Mouse (Mus musculus) thymus, adult 18-20 months (tissue): ENCODE data around the gene Kmt2a.
A peak's percentile ranks its signal among the peaks of the same experiment; 100 is the strongest.

Source experiments
- DNase-seq, 2 experiments: peaks; one replicate each; pipeline ENCODE4 v3.0.0; 2022; ENCODE audit warnings: mixed read lengths in 2 of 2

Gene Kmt2a

DNA sequence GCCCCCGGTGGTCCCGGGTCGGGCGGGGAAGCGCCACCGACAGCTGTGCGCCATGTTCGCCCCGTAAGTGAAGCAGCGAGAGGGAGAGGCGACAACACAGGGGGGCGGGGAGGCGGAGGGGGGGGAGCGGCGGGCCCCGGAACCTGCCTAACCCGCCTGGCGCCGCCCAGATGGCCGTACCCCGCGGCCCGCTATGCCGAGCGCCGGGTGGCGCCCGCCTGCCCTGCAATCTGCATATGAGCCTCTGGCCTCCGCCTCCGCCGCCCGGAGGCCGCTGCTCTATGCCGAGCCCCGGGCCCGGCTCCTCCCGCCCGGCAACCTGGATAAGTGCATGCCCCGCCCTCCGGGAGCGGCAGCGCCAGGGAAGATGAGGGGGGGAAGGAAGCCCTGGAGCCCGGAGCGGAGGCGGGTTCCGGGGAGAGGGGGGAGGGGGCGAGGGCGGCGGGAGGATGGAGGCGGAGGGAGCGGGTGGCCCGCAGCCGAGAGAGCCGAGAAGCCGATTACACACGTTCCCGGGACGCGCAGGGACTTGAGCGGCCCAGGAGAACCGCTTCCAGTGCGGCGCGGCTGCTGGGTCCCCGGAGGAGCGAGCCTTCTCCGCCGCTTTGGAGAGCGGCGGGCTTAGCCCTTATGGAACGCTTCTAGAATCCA lies at the start of gene Kmt2a:
Kmt2a (minus strand) TSS at position 76 of the 651 bp plus-strand sequence.
- DNase-seq, result peak; percentile 92 to 95

DNA sequence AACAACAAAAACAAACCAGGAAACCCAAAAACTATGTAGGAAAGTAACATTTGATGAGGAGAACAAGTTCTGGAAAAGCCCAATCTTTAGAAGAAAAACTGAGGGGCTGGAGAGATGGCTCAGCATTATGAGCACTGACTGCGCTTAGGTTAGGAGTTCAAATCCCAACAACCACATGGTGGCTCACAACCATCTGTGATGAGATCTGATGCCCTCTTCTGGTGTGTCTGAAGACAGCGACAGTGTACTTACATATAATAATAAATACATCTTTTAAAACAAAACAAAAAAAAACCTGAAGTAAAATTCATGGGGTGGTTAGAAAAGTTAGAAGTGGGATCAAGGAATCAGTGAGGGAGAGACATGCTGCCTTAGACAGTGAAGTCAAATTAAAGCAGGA lies 40.4 kb upstream of the Kmt2a start:
- DNase-seq, result no peak

DNA sequence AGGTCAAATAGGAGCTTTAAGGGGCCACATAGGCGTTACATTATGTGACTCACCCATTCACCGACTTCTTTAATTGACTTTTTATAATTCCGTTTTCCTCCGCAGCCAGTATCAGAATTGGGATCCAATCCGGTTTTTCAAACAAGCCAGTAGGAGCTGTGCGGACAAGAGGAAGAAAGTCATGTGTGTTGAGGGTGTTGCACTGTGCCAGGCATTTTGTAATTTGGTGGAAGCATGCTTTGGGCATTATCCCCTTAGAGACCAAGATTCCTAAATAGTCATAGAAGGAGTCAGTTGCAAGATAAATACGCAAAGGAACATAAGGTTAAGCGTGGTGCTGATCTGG lies 40.0 kb upstream of the Kmt2a start:
- DNase-seq, result peak in 1 of 2 experiments; percentile 9

DNA sequence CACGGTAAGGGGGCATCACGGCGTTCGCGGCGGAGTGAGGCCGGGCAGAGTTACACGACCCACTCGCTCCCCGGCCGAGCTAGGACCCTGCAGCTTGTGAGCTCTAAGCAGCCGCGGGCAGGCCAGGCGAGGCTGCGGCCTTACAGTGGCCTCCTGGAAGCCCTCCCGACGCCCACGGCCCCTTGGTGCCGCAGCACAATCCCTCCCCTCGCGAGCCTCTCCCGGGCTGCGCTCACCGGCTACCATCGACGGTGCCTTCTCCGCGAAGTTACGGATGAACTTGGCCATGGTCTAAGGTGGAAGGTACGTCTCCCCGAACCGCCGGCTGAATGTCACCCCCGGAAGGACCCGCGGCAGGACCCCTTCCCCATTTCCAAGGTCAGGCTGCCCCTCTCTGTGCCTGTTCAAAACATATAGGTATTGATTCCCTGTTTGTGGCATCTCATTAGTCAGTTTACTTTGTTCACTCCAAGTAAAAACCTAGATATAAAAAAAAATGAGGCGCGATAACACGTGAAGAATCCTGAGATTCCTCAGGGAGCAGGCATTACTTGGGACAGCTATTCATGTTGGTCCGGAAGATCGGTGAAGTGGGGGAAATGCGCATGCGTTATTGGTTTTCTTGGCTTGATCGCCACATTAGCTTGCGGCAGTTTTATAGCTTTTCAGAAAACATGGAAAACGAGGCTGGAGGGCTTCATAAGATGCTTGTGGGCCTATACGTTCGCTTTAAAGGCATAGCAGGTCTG lies 39.5 kb upstream of the Kmt2a start, which contains the start of gene Atp5l:
Atp5l (minus strand) TSS at position 369 of the 749 bp plus-strand sequence.
- peak; percentile 66 to 78 for DNase-seq

DNA sequence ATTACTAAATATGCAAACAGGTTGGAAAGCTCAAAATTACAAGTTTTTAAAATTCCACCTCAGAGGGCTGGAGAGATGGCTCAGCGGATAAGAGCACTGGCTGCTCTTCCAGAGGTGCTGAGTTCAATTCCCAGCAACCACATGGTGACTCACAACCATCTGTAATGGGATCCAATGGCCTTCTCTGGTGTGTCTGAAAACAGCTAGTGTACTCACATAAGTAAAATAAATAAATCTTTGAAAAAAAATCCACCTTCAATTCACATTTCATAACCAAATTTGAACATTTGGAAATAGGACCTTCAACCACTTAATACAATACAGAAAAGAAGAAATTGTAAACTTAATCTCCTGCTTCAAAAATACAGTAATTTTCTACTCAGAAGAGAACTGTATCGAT lies 38.5 kb upstream of the Kmt2a start:
- DNase-seq, result no peak

DNA sequence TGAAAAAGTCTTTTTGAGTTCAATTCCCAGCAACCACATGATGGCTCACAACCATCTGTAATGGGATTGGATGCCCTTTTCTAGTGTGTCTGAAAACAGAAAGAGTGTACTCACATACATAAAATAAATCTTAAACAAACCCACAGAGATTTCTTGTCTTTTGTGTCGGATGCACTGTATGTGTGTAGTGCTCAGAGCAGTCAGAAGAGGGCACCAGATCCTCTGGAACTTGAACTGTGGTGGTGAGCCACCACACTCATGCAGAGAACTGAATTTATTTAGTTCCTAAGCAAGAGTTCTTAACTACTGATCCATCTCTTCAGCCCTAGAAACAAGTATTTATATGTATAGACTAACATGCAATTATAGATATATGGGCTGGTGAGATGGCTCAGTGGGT lies 35.1 kb upstream of the Kmt2a start:
- DNase-seq, result peak; percentile 20 to 37

DNA sequence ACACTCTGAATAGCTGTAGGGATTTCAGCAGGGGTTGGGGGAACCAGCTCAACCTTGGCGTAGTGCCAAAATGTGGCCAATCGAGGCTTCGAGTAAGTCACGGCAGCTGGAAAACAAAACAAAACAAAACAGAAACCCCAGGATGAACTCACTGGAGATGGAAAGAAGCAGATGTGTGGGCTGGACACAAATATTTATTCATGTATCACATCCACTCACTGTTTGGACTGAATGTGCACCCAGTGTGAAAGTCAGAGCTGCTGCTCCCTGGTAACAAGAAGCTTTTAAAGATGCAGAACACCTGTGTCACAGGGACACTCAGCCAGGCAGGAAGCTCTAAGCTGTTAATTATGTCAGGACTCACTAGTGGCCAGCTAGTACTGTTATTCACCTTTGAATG lies 33.6 kb upstream of the Kmt2a start:
- no peak for DNase-seq

DNA sequence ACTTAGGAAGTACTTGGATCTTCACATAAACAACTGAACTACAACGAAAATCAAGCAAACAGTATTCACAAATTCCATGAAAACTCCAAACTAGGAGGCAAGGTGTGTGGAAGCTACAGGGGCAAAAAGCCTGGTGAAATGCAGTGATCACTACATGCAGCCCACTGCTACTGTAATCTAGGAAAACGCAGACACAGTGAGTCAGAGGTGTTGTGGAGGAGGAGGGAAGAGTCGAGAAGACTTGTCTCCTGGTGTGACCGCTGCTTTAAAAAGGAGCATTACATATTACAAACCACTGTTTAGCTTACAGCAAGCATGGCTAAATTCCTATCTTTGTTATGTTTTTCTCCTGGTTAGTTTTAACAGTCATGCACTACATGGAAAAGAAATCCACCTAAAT lies 30.3 kb upstream of the Kmt2a start:
- no peak for DNase-seq

DNA sequence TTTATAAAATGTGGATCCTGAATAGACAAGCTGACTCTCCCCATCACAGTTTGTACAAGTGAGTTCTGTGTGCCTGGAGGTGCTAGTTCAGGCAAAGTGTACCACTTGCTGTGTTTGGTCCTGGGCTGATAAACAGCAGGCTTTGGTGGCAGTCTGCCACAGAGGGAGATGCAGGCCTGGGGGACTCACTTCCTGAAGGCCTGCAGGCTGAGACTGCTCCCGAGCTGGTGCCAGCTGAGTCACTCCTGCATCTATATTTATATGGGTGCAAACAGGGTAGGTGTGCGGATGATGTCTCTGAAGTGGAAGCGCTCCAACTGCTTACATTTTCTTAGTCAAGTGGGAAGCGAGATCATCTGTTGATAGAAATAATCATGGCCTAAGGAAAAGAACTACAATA lies 24.5 kb upstream of the Kmt2a start:
- DNase-seq, result no peak

DNA sequence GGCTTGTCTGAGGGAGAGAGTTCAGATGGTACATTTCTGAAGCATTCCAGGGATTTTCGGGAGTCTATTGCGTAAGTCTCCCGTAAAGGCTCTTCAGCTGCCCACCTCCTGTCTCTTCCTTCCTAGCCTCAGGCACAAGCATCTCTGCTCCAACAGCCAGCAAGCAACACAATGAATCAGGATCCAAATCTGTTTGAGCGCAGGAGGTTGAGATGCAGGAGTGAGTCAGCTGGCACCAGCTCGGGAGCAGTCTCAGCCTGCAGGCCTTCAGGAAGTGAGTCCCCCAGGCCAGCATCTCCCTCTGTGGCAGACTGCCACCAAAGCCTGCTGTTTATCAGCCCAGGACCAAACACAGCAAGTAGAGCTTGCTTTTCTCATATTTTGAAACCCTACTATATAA lies 23.9 kb upstream of the Kmt2a start:
- DNase-seq, result no peak

DNA sequence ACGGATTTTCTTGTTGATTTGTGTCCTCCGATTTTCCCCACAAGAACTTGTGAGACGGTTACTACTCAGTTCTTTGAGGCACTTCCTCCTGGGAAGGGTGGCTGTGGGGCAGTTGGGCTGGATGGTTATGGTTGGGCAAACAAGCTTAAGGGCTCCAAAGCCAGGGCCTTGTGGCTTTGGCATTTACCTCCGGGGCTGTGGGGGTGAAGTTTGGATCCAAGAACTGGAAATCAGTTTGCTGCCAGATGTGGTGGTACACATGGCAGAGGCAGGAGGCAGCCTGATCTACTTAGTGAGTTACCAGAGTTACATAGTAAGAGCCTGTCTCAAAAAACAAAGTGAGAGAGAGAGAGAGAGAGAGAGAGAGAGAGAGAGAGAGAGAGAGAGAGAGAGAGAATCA lies 22.8 kb upstream of the Kmt2a start:
- no peak for DNase-seq

DNA sequence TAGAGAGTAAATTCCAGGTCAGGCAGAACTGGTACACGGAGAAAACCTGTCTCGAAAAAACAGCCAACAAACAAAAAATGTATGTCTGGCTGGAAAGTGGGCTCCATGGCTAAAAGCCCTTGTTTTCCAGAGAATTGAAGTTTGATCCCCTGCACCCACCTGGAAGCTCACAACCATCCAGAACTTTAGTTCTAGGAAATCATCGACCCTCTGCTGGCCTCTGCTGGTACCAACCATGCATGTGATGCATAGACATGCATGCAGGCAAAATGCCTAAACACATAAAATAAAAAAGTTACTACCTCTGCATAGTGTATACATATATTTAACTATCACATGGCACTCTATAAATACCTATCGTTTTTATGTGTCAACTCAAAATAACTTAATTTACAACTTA lies 19.3 kb upstream of the Kmt2a start:
- DNase-seq, result no peak

DNA sequence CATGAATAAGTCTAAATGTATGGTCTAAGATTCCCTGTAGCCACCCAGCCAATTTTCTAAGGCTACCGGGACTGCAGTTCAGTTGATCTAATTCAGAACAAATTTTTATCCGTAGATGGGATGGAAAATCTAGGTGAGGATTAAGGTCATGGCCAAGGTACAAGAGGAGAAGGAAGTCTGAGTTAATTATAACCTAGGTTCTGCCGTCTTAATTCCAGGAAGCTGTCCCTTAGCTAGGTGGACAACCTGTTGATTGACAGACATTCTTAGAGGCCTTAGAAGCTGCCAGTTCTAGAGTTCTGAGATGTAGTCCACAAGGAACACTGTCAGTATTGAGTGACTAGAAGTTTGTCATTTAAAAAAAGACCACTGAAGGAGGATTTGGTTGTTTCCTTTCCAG lies 18.6 kb upstream of the Kmt2a start:
- no peak for DNase-seq

DNA sequence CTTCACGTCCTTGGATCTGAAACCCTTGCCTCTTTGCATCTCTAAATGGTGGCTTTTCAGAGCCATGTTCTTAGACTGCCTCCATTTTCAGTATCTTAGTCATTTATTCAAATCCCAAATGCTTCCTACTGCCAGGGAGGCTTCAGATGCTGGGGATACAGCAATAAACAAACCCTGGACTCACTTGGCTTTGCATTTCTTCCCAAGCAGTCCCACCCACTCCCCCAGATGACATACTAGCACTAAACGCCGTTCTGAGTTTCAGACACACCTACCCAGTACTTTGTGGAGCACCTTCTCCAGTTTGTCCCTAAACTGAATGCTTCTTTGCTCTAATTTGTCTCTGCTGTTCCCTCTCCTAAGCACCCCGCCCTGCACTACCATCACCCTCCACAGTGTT lies 15.9 kb upstream of the Kmt2a start:
- DNase-seq, result no peak

DNA sequence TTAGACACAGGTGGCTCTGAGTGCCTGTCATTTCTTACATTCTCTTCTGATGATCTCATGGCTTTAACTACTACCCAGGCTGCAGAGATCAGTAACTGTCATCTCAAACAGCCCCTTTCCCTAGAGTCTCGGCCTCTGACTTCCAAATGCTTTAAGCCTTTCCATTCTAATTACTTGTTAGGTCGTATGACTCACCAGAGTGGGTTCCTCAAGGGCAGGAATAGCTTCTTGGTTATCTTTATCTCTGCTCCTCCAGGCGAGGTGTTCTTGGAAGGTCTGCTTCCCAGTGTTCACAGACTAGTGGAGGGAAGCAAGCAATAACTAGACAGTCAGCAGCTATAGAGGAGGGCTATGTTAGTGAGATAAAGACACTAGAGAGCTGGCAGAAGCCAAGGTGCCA lies 11.6 kb upstream of the Kmt2a start:
- no peak for DNase-seq

DNA sequence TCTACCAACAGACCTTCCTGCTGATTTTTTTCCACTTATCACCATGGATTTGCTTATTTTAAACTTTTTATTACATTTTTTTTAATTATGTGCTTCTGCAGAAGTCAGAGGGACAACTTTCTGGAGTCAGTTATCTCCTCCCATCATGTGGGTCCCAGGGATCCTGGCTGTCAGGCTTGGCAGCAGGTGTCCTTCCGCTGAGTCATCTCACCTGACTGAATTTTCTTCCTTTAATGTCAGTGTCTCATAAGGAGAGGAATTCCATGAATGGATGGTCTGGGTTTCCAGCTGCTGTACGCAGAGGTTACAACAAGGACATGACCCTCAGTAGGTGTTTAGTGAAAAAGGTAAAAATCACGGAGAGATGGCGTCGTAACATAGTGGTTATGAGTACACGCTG lies 10.1 kb upstream of the Kmt2a start:
- DNase-seq, result no peak

DNA sequence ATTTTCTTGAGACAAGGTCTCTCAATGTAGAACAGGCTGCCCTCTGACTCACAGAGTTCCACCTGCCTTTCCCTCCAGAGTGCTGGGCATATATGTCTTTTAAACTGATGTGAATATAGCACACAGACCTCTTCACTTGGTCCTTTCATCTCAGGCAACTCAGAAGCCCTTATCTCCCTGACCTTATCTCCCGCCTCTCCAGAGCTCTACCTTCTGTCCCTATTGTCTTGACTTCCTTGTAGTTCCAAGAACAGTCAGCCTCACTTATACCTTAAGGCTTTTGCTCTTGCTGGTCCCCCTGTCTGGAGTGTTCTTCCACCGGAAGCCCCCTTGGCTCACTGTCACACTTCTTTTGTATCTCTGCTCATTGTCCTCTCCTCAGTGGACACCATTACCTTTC lies 9.0 kb upstream of the Kmt2a start:
- no peak for DNase-seq

DNA sequence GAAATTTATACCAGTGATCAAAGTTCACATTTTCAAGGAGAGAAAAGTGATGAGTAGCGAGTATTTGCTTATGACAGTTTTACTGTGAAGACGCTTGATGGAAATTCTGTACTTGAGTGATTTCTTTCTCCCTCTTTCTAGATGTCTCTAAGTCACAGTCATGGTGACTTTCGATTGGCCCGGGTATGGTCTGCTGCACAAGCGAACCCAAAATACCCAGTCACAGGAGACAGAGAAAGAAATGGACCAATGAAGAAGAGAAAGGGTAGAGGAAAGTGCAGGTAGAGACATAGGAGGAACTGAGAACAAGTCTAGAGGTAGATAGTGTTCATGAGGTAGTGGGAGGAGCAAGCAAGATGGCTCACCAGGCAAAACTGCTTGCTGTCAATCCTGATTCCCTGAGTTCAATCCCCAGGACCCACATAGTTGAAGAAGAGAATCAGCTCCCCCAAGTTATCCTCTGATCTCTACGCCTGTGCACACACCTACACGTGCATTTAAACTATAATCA lies 7.1 kb upstream of the Kmt2a start:
- DNase-seq, result no peak

DNA sequence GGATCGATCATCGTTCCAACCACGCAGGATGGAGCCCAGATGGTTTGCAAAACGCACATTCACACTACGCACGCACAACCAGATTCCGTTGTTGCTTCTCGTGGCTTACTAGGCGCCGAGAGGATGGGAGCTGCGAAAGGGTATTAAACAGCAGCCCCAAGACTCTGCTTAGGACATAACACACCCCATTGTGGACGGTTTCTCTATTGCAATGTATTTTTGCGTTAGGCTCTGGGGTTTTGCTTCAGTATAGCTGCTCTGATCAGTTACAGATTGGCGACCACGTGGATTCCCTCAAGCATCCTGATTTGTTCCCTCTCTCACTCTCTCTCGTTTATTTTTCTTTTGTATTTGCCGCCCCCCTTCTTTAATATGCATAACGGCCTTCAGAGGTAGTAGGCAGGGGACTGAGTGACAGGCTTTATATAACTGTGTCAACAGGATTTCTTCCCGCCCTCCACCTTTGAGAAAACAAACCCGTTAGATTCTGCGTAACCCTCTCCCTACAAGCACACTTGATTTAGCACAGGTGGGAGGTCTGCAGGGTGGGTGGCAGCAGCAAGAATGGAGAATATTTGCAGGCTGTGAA lies 2.0 kb upstream of the Kmt2a start:
- DNase-seq, result peak in 1 of 2 experiments; percentile 9

DNA sequence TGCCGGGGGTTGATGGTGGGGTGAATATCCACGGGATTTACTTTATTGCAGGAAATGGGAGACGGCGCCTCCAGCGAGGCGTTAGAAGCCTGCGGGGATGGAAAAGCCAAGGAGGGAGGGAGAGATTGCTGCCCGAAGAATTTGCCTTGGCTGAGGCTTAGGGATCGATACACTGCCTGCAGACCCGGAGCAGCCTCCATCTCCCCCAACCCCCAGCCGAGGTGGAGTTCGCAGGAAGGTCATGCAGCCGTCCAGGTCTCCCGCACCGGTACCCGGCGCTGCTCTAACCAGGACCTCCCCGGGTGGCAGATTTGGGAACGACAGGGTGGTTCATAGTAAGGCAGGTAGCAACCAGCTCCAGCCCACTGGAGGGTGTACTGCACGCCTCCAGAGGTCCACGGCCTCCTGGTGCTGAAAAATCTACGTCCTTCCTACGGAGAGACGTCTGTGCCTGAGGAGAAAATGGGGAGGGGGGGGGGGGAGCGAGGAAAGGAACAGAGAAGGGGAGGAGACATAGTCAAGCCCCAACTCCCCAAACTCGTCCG lies 1.4 kb upstream of the Kmt2a start:
- peak; percentile 45 to 55 for DNase-seq

DNA sequence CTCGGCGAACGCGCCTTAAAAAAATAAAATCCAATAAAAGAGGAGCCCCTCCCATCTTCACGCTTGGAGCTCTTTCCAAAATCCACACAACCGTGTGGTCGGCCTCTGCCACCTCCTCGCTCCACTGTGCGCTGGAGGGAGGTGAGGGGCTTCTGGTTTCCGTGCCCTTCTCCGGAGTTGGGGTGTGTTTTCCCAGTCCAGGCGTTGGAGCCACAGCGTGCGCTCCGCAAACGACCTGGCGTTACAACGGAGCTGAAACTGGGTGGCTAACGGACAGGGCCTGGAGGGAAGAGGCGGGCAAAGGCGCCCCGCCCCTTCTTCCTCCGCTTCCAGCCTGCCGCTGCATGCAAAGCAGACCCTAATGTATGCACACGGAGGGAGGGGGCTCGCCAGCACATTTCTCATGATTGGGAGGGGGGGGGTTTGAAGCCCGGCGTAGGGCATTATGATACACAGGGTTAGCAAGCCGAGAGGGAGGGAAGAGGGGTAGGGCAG lies 892 bp upstream of the Kmt2a start:
- peak; percentile 71 to 72 for DNase-seq

DNA sequence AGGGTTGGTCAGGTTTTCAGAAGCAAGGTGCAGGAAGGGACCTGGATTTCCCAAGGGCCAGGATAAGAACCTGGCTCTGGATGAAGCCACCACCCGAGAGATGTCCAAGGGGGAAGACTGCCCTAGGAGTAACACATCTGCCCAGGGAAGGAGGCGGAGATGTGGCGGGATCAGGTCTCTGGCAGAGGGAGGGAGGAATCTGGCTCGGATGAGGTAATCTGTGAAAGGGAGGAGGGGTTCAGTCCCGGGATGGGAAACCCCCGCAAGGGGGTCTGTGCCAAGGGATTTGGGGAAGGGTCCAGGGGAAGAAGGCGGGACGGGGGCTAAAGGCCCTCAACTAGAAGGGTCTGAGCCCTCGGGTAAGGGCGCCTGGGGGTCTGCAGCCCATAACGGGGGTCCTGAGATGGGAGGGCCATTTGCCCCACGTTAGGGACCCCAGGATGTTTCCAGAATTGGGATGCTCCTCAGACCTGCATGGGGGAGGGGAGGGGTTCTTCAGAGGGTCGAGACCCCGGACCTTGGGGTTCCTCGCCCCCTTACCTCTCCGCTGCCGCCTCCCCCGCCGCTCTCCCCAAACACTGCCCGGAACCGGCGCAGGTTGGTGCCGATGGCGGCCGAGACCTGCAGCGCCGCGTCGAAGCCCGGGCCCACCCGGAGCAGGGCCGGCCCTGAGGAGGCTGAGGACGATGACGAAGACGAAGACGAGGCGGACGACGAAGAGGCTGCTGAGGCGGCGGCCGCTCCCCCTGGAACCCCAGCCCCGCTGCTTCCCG lies 601 bp downstream of the Kmt2a start:
- DNase-seq, result peak; percentile 40 to 58
